Mouse (Mus musculus): ENCODE data around the gene Rps6ka3. TPM values are rescaled to one million over a fixed set of nuclear protein-coding genes. Genes with fewer than 3 reads are reported as not detected.

The Rps6ka3 gene
- total RNA-seq, 1 experiment from 2014 or later: 79.5 TPM

GRCm38 (mm10) chrX:159295879-159296278 is 85.8 kb downstream of the Rps6ka3 start:
- peak; percentile 22 to 29; a peak in 1 of 4 replicates for ATAC-seq (replicated peaks in 1 of 2; ENCODE audit: insufficient read depth in 1 of 2, low FRiP score in 2 of 2, low TSS enrichment in 1 of 2, low read depth in 1 of 2, poor library complexity in 2 of 2, severe bottlenecking in 2 of 2)

- peak; percentile 91 to 93 for ATAC-seq (replicated peaks in 1 of 2; ENCODE audit: insufficient read depth in 1 of 2, low FRiP score in 2 of 2, low TSS enrichment in 1 of 2, low read depth in 1 of 2, poor library complexity in 2 of 2, severe bottlenecking in 2 of 2)
Observed at GRCm38 (mm10) chrX:159302349-159303311, 92.5 kb downstream of the Rps6ka3 start.

DNA sequence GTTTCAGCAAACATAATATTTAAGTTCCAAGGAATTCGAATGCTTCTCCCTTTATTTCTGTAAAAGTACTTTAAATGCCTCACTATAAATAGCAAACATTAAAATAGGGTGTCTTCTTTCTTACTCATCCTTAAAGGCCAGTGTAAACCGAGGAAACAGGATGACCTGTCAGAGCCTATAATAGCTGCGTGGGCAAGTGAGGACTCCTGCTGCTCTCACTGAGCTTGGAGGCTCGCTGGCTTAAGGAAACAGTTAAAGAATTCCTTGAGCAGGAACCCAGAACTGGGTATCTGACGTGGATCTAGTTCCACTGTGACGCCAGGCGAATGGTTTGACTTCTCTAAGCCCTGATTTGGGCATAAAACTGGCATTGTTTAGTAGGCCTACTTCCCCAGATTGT is 105.2 kb downstream of the Rps6ka3 start:
- ATAC-seq (replicated peaks in 1 of 2; ENCODE audit: insufficient read depth in 1 of 2, low FRiP score in 2 of 2, low TSS enrichment in 1 of 2, low read depth in 1 of 2, poor library complexity in 2 of 2, severe bottlenecking in 2 of 2): no peak

DNA sequence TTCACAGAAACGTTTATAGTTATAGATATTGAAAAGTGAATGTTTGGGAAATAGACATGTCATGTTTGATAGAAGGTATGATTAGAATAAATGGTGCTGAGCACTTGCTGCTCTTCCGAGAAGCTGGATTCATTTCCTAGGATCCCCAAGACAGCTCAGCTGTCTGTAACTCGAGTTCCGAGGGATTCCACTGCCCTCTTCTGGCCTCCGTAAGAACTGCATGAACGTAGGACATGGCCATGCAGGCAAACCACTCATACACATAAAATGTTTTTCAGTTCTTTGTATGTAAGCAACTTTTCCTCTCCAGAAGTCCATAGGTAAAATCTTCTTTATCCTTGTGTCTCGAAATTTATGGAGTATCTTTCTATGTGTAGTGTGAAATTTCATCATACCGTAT is 111.2 kb downstream of the Rps6ka3 start:
- ATAC-seq (replicated peaks in 1 of 2; ENCODE audit: insufficient read depth in 1 of 2, low FRiP score in 2 of 2, low TSS enrichment in 1 of 2, low read depth in 1 of 2, poor library complexity in 2 of 2, severe bottlenecking in 2 of 2): peak; percentile 37 to 56; a peak in 1 of 4 replicates

GRCm38 (mm10) chrX:159364506-159364905 is 154.4 kb downstream of the Rps6ka3 start:
- ATAC-seq (replicated peaks in 1 of 2; ENCODE audit: insufficient read depth in 1 of 2, low FRiP score in 2 of 2, low TSS enrichment in 1 of 2, low read depth in 1 of 2, poor library complexity in 2 of 2, severe bottlenecking in 2 of 2): no peak

DNA sequence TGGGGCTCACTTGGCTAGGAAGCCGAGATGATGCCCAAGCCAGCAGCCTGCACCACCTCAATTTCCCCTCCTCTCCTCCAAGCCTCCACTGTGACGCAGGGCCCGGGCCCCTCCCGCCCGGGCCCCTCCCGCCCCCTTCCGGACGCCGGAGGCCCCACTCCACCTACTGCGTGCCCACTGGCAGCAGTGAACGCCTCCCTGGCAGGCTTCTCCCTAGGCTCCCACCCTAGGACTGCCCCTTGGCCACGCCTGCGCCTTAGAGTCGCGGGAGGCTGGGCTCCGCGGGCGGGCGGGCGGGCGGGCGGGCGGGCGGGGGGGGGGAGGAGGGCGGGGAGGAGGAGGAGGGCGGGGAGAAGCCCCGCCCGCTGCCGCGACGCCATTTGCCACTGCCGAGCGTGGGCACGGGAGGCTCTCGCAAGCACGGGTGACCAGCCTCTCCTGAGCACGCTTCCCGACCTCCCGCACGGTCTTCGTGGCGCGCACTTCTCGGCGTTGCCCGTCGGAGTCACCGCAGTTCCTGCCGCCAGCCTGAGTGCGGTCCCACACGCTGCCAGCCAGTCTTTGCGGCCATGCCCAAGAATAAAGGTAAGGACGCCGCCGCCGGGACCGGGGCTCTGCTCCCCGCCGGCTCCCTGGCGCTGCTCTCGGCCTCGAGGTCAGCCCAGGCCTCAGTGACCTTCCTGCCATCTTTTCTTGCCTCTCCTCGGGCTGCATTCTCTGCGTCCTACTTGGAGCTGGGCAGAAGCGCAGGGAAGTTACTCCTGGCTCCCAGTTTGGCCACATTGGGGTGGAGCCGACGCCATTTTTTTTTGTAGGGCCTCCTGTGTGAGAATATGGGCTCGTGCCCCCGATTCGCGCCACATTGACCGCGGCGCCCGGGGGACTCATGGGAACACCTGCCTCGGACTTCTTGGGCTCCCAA is 162.0 kb downstream of the Rps6ka3 start, which contains the start of gene Eif1ax:
Gene Eif1ax, plus strand, starts transcription at position 348 of the 922 bp plus-strand sequence.
- ATAC-seq (replicated peaks in 1 of 2; ENCODE audit: insufficient read depth in 1 of 2, low FRiP score in 2 of 2, low TSS enrichment in 1 of 2, low read depth in 1 of 2, poor library complexity in 2 of 2, severe bottlenecking in 2 of 2): peak; percentile 96 to 97

DNA sequence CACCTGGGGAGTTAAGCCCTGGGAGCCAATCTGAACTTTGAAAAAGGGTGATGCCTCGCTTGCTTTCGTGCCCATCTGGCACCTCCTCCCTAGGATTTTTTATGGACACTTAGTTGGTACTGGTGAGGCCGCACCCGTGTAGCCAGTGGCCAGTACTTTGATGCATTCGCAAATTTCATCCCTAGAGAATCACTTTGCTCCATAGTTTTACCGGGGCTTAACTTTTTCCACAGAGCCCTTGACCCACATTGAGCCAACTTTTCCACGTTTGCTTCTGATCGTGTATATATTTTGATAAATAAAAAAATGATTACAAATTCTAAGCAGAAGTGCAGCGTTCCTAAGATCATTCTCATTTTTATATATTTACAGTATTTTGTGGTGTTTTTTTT is 162.6 kb downstream of the Rps6ka3 start:
- ATAC-seq (replicated peaks in 1 of 2; ENCODE audit: insufficient read depth in 1 of 2, low FRiP score in 2 of 2, low TSS enrichment in 1 of 2, low read depth in 1 of 2, poor library complexity in 2 of 2, severe bottlenecking in 2 of 2): no peak

GRCm38 (mm10) chrX:159387105-159387504 is 177.0 kb downstream of the Rps6ka3 start:
- ATAC-seq (replicated peaks in 1 of 2; ENCODE audit: insufficient read depth in 1 of 2, low FRiP score in 2 of 2, low TSS enrichment in 1 of 2, low read depth in 1 of 2, poor library complexity in 2 of 2, severe bottlenecking in 2 of 2): no peak

- no peak for ATAC-seq (replicated peaks in 1 of 2; ENCODE audit: insufficient read depth in 1 of 2, low FRiP score in 2 of 2, low TSS enrichment in 1 of 2, low read depth in 1 of 2, poor library complexity in 2 of 2, severe bottlenecking in 2 of 2)
Observed at GRCm38 (mm10) chrX:159388953-159389352, 178.8 kb downstream of the Rps6ka3 start.

GRCm38 (mm10) chrX:159390347-159390962 is 180.3 kb downstream of the Rps6ka3 start:
- no peak for ATAC-seq (replicated peaks in 1 of 2; ENCODE audit: insufficient read depth in 1 of 2, low FRiP score in 2 of 2, low TSS enrichment in 1 of 2, low read depth in 1 of 2, poor library complexity in 2 of 2, severe bottlenecking in 2 of 2)

GRCm38 (mm10) chrX:159391239-159391638 is 181.1 kb downstream of the Rps6ka3 start:
- ATAC-seq (replicated peaks in 1 of 2; ENCODE audit: insufficient read depth in 1 of 2, low FRiP score in 2 of 2, low TSS enrichment in 1 of 2, low read depth in 1 of 2, poor library complexity in 2 of 2, severe bottlenecking in 2 of 2): no peak

DNA sequence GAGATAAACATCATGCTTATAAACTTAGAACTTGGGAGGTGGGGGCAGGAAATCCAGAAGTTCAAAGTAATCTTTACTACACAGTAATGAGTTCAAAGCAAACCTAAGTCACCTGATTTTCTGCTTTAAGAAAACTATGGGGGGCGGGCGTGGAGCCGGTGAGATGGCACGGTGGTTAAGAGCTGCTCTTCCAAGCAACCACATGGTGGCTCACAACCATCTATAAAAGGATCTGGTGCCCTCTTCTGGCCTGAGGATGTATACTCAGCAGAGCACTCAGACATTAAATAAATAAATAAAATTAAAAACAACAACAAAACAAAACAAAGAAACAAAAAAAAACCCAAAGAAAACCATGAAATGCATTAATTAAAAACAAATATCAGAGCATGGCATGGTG is 199.1 kb downstream of the Rps6ka3 start:
- peak; percentile 60 to 69; a peak in 3 of 4 replicates for ATAC-seq (replicated peaks in 1 of 2; ENCODE audit: insufficient read depth in 1 of 2, low FRiP score in 2 of 2, low TSS enrichment in 1 of 2, low read depth in 1 of 2, poor library complexity in 2 of 2, severe bottlenecking in 2 of 2)

DNA sequence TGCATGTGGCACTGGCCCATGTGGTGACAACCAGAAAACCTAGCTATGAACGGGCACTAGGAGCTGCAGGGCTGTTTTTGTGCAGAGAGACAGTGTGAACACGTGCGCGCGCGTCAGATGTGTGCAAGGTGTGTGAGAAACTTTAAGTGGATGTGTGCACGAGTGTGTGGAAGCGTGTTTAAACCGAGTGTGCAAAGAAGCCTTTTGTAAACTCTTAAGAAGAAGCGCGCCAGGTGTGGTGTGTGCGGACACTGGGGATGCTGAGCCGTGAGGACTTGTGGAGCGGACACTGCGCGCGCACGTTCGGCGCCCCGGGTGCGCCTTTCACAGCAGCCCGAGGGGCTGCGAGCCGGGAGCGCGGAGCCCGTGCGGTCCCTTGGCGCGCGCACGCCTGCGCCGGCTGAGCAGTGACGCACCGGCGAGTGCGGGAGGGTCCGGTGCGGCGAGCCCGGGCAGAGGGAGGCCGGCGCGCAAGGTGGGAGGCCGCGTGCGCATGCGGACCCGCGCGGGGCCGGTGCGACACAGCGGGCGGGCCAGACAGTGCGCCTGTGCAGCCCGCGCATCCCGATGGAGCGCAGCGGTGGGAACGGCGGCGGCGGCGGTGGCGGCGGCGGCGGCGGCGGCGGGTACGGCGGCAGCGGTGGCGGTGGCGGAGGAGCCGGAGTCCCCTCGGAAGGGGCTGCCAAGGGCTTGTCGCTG is 204.2 kb downstream of the Rps6ka3 start, which contains the start of gene Map7d2:
Gene Map7d2, plus strand, starts transcription at position 443 of the 699 bp plus-strand sequence.
- ATAC-seq (replicated peaks in 1 of 2; ENCODE audit: insufficient read depth in 1 of 2, low FRiP score in 2 of 2, low TSS enrichment in 1 of 2, low read depth in 1 of 2, poor library complexity in 2 of 2, severe bottlenecking in 2 of 2): no peak; a peak in 1 of 4 replicates

DNA sequence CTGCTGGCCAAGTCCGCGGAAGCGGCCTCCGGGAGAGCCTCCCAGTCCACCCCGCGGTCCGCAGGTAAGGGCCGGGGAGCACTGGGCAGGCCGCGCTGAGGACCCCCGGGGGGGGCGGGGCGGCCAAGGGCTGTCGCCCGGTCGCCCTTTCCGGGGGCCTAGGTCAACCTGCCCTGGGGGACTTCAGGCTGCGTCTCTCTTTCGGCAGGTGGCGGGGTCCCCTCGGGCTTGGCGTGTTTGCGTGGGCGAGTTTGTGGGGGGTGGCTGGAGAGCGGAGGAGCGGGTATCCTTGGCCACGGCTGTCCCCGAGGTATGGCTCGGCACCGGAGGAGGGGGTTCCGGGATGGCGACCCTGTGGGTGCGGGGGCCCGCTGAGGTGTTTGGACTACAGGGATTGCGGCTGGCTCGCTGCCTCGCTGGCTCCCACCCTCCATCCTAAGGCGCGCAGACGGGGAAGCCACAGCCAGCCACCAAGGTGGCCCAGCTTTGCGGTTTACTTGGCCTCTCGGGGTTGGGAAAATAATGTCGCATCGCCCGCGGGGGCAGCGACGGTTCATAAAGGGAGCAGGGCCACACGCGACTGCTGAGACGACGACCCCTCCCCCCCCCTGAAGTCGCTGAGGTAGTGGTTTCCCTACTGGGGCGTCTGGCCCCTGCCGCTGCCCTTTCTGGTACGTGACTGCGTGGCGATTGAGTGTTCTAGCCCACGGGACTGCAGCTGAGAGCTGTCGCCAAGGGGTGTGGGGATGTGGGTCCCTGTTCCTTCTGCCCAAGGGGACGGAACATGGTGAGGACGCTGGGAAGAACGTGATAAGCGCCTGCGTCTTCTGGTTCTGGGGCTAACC is 204.9 kb downstream of the Rps6ka3 start:
- peak; percentile 32 to 36; a peak in 2 of 4 replicates for ATAC-seq (replicated peaks in 1 of 2; ENCODE audit: insufficient read depth in 1 of 2, low FRiP score in 2 of 2, low TSS enrichment in 1 of 2, low read depth in 1 of 2, poor library complexity in 2 of 2, severe bottlenecking in 2 of 2)
